Mouse (Mus musculus): Measurements from ENCODE around the gene Myrip.

DNA sequence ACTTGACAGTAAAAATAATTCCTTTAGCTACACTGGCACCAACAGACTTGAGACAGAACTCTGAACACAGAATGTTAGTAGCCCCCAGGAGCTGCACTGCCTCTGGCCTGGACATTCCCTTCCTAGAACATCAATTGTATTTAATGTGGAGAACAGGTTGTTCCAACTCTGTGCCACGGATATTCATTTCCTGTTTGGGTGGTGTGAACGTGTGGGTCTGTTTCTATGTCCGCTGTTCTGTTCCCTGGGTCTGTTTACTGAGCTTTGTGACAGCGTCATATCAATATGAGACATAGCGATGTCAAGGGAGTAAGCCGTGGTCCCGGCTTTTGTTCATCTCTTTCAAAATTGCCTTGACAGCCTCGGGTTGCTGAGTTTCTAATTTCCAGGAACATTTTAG, 97.0 kb downstream of the Myrip start:
- no peak for TF ChIP-seq GATA1 (IDR thresholded peaks at IDR 0.05; ENCODE audit: low read length)
- no peak for TF ChIP-seq TAL1 (IDR thresholded peaks at IDR 0.05; ENCODE audit: low read length)

Data from erythroblast, embryonic 14.5 days (primary cell).